Mouse (Mus musculus): ENCODE results near the gene Gm19410. TPM values are rescaled to one million over a fixed set of nuclear protein-coding genes. Genes with fewer than 3 reads are reported as not detected.

The Gm19410 gene
- total RNA-seq (2021) (1 to 10 TPM; 1.5 to 1.7 TPM), polyA plus RNA-seq (2012; rRNA removed) (0.20 and 0.21 TPM in 2 replicates)
- long read RNA-seq, partial matches to known transcripts = 0 of 1 reads
- long read RNA-seq, other reads (novel, unspliced or antisense) = 1 of 1 reads

DNA sequence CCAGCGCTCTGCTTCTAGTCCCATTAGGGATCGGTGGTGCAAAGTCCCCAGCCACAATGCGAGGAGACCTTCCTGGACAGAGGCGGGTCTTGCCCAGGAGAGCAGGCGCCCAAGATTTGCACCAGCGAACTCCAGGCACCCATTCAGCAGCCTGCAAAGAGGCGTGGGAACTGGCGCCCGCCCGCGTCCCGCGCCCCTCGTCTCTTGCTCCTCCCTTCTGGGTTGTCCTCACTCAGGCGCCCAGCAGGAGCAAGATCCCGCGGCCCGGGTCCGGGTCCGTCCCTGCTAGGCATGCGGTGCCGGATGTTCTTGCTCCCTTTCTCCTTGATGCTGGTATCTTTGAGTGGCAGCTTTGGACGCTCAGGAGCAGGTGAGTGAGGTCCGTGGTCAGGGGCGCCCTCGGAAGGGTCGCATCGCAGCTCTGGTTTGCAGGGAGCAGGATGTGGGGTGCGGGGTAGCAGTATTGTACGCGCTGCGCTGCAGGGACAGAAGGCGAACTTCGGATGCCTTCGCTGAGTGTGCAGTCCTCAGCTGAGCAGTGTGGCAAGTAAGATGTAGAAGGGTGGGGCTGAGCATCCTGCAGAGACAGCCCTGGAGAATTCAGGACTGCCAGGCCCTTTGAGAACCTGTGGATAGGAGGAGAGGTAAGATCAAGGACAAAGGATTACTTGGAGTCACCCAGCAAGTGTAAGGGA, at the start of gene Gm19410:
Gene Gm19410 (plus strand): TSS at position 292 of the 695 bp plus-strand sequence.
- Histone ChIP-seq H3K36me3 (ENCODE audit: control insufficient read depth, insufficient read depth, low read length) (no peaks in the 10 kb centered on the region), H3K9ac (ENCODE audit: low read depth, low read length) (no peak within 1 kb of the TSS), H3K4me3 (peak within 1 kb of the TSS; percentile 22; the same call in 1 of the 2 replicates), H3K4me1 (ENCODE audit: control insufficient read depth, insufficient read depth, low read length) (no peaks in the 10 kb centered on the region), H3K27me3 (ENCODE audit: control insufficient read depth, insufficient read depth, low read length) (peaks cover 3% of the 10 kb centered on the region), H3K79me2 (replicated peaks; ENCODE audit: control insufficient read depth, insufficient read depth, low read length) (no peaks in the 10 kb centered on the region), H3K27ac (no peak within 1 kb of the TSS)
- DNase-seq = peak in 1 of 2 experiments; percentile 22
- intact Hi-C loops (cut with DNase I) = no loop called here
- WGBS = 1% methylated on average over 35 of the region's 35 CpGs
- no peak for TF ChIP-seq POLR2A (IDR thresholded peaks at IDR 0.05; ENCODE audit: insufficient read depth, low read depth, low read length)
- TF ChIP-seq CTCF (IDR thresholded peaks at IDR 0.05) = no peak
- no peak for TF ChIP-seq EP300 (IDR thresholded peaks at IDR 0.05; ENCODE audit: insufficient read depth, low read depth, low read length)

DNA sequence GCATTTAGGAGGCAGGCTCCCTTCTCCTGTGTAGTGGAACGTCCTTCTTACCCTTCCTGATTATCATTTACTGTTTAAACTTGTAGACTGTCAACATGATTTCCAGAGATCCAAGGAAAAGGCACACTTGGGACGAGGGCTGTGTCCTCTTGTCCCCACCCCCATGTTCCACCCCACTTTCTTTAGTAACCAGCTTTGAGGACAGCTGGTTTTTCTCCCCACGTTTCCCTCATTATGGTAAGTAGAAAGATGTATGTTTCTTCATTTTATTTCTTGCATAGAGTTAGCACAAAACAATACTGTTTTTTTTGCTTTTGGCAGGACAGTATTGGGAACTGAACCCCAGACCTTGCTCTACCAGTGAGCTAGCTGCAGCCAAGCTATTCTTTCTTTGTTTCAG, 34.8 kb upstream of the Gm19410 start:
- Histone ChIP-seq H3K4me1 (ENCODE audit: control insufficient read depth, insufficient read depth, low read length) (no peaks in the 10 kb centered on the region), H3K79me2 (replicated peaks; ENCODE audit: control insufficient read depth, insufficient read depth, low read length) (no peaks in the 10 kb centered on the region), H3K4me3 (no peak overlapping the region), H3K9ac (ENCODE audit: low read depth, low read length) (no peak overlapping the region), H3K27ac (no peak overlapping the region), H3K36me3 (ENCODE audit: control insufficient read depth, insufficient read depth, low read length) (no peaks in the 10 kb centered on the region), H3K27me3 (ENCODE audit: control insufficient read depth, insufficient read depth, low read length) (no peaks in the 10 kb centered on the region)
- TF ChIP-seq EP300 (IDR thresholded peaks at IDR 0.05; ENCODE audit: insufficient read depth, low read depth, low read length) (no peak), CTCF (IDR thresholded peaks at IDR 0.05) (no peak), POLR2A (IDR thresholded peaks at IDR 0.05; ENCODE audit: insufficient read depth, low read depth, low read length) (no peak)
- 46% methylated on average over 3 of the region's 3 CpGs for WGBS
- DNase-seq = no peak
- intact Hi-C loops (cut with DNase I) = loop anchor here (10.0 kb wide), 1 partner anchor 334 kb away; no protein-coding TSS in a partner anchor

DNA sequence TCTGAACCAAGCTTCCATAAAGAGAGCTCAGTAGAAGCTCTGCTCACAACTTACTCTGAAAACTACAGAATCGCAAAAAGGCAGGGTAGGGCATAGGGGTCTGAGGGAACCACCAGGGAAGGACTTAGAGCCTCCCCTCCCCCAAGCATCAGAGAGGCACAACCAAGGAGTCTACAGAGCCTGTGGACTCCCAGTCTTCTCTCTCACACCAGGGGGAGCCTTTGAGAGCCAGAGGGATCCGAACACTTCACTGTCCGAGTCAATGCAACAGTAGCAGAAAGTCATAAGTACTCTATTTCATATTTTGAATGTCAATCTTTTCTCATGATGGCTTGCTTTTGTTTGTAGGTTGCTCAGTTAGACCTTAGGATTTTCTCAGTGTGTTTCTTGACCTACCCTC, 30.2 kb upstream of the Gm19410 start:
- intact Hi-C loops (cut with DNase I) = loop anchor here (10.0 kb wide), 1 partner anchor 329 kb away; no protein-coding TSS in a partner anchor
- Histone ChIP-seq H3K4me1 (ENCODE audit: control insufficient read depth, insufficient read depth, low read length) (no peaks in the 10 kb centered on the region), H3K4me3 (no peak overlapping the region), H3K79me2 (replicated peaks; ENCODE audit: control insufficient read depth, insufficient read depth, low read length) (no peaks in the 10 kb centered on the region), H3K36me3 (ENCODE audit: control insufficient read depth, insufficient read depth, low read length) (no peaks in the 10 kb centered on the region), H3K27me3 (ENCODE audit: control insufficient read depth, insufficient read depth, low read length) (no peaks in the 10 kb centered on the region), H3K9ac (ENCODE audit: low read depth, low read length) (no peak overlapping the region), H3K27ac (no peak overlapping the region)
- DNase-seq = peak in 1 of 2 experiments; percentile 4
- WGBS = 65% methylated on average over 3 of the region's 3 CpGs
- peak; percentile 63 for TF ChIP-seq CTCF (IDR thresholded peaks at IDR 0.05)
- TF ChIP-seq POLR2A (IDR thresholded peaks at IDR 0.05; ENCODE audit: insufficient read depth, low read depth, low read length) = no peak

DNA sequence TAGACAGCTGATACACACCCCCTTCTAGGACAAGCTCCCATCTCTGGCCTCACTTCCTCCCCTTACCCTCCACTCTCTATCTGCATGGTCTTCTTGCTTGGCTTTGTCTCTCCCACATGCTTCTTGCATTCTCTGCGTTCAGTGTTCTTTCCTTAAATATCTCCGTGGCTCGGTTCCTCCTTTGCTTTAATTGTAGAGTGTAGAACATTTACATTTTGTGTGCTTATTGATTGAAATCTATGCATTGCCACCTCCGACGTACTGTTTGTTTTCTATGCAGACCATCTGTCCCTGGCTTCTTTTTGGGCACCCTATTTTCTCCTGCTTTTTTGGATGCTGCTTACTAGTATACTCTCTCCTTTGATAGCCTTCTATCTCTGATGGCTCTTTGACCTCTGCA, 9.4 kb upstream of the Gm19410 start:
- intact Hi-C loops (cut with DNase I) = no loop called here

DNA sequence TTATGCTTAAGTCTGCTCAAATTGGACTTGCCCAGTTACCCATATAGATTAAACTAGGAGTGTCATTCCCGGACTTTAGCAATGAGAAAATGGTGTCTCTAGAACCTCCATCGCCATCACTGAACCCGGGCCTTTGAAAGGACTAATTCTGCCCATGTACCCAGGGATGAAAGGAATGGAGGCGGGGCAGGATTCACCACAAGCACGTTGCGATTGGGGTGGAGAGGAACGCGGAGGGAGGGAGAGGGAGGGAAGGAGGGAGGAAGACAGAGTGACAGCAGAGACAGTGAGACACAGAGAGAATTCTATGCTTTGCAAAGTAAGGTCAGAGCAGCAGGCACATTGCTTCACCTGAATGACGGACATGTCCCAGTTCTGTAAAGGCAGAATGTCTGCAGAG, 570 bp upstream of the Gm19410 start:
- TF ChIP-seq EP300 (IDR thresholded peaks at IDR 0.05; ENCODE audit: insufficient read depth, low read depth, low read length) (no peak), POLR2A (IDR thresholded peaks at IDR 0.05; ENCODE audit: insufficient read depth, low read depth, low read length) (no peak), CTCF (IDR thresholded peaks at IDR 0.05) (no peak)
- 15% methylated on average over 9 of the region's 9 CpGs for WGBS
- peaks cover 3% of the 10 kb centered on the region for H3K27me3 ChIP-seq (ENCODE audit: control insufficient read depth, insufficient read depth, low read length)

More for the DNA sequence above, 9.4 kb upstream of the Gm19410 start:
- 87% methylated on average over 5 of the region's 5 CpGs for WGBS
- no peak for DNase-seq
- Histone ChIP-seq H3K36me3 (ENCODE audit: control insufficient read depth, insufficient read depth, low read length) (no peaks in the 10 kb centered on the region), H3K4me3 (no peak overlapping the region), H3K27ac (no peak overlapping the region), H3K4me1 (ENCODE audit: control insufficient read depth, insufficient read depth, low read length) (no peaks in the 10 kb centered on the region), H3K79me2 (replicated peaks; ENCODE audit: control insufficient read depth, insufficient read depth, low read length) (no peaks in the 10 kb centered on the region), H3K9ac (ENCODE audit: low read depth, low read length) (no peak overlapping the region), H3K27me3 (ENCODE audit: control insufficient read depth, insufficient read depth, low read length) (no peaks in the 10 kb centered on the region)
- no peak for TF ChIP-seq CTCF (IDR thresholded peaks at IDR 0.05)

DNA sequence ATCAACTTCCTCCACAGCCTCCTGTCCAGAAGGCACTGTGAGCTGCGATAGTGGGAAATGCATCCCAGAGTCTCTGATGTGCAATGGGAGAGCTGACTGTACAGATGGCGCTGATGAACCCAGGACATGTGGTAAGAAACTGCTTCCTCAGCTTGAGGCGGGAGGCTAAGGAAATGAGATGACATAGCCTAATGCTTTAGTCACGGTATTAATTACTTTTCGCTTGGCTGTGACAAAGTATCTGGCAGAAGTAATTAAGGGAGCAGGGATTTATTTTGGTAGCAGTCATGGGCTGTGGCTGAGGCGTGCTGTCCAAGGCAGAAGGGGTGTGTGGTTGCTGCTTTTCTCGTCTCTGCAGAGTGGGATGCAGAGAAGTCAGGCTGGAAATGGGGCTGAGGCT, 7.9 kb downstream of the Gm19410 start:
- no peak overlapping the region for H3K9ac ChIP-seq (ENCODE audit: low read depth, low read length)
- TF ChIP-seq POLR2A (IDR thresholded peaks at IDR 0.05; ENCODE audit: insufficient read depth, low read depth, low read length) (no peak), EP300 (IDR thresholded peaks at IDR 0.05; ENCODE audit: insufficient read depth, low read depth, low read length) (no peak), CTCF (IDR thresholded peaks at IDR 0.05) (no peak)
- WGBS = 34% methylated on average over 7 of the region's 7 CpGs
- H3K27me3 ChIP-seq (ENCODE audit: control insufficient read depth, insufficient read depth, low read length) = no peaks in the 10 kb centered on the region
- no peaks in the 10 kb centered on the region for H3K36me3 ChIP-seq (ENCODE audit: control insufficient read depth, insufficient read depth, low read length)
- H3K79me2 ChIP-seq (replicated peaks; ENCODE audit: control insufficient read depth, insufficient read depth, low read length) = no peaks in the 10 kb centered on the region
- intact Hi-C loops (cut with DNase I) = no loop called here
- H3K4me3 ChIP-seq = no peak overlapping the region
- H3K27ac ChIP-seq = peak overlapping the region; percentile 30; the same call in 1 of the 2 replicates
- H3K4me1 ChIP-seq (ENCODE audit: control insufficient read depth, insufficient read depth, low read length) = no peaks in the 10 kb centered on the region
- peak in 1 of 2 experiments; percentile 18 for DNase-seq

More for the DNA sequence above, 570 bp upstream of the Gm19410 start:
- intact Hi-C loops (cut with DNase I) = no loop called here
- no peak overlapping the region for H3K27ac ChIP-seq
- H3K36me3 ChIP-seq (ENCODE audit: control insufficient read depth, insufficient read depth, low read length) = no peaks in the 10 kb centered on the region
- no peaks in the 10 kb centered on the region for H3K4me1 ChIP-seq (ENCODE audit: control insufficient read depth, insufficient read depth, low read length)
- peak overlapping the region; percentile 22; the same call in 1 of the 2 replicates for H3K4me3 ChIP-seq
- no peak for DNase-seq
- no peaks in the 10 kb centered on the region for H3K79me2 ChIP-seq (replicated peaks; ENCODE audit: control insufficient read depth, insufficient read depth, low read length)
- no peak overlapping the region for H3K9ac ChIP-seq (ENCODE audit: low read depth, low read length)

Small RNA genes lying within 50 kb of the gene (microRNA-seq; reads per million reads assigned to microRNA genes)
- gene Gm44474 = 0 reads per million in 2 experiments
